Comparison of ENCODE assay signal across 9 mouse cellular contexts in genomic region chr11:113971609-113972516, GRCm38 (mm10).
A peak's percentile ranks its signal among the peaks of the same experiment; 100 is the strongest.
DNase-seq lines count a peak whose midpoint lies in the region; ATAC-seq and TF ChIP-seq lines count a peak whose summit lies in the region.
"Had no signal": no experiment of that assay in that cellular context is flagged by ENCODE, and none has a peak within 500 bp of the region (broad histone marks: within the 10 kb centered on the region; RNA-seq: fewer than 3 reads in every experiment).

No protein-coding gene starts in this region.

- peaks cover 15% of the 10 kb centered on the region; the same call in 1 of the 2 replicates for H3K9me3 ChIP-seq in kidney, postnatal 0 days (replicated peaks; ENCODE audit: low read length)

- no peak overlapping the region for H3K9ac ChIP-seq in kidney, postnatal 0 days (ENCODE audit: low read depth, low read length)
- H3K9ac ChIP-seq: embryonic facial prominence, embryonic 12.5 days had no signal

- no peaks in the 10 kb centered on the region for H3K27me3 ChIP-seq in kidney, postnatal 0 days (ENCODE audit: insufficient read depth, low read length)
- H3K27me3 ChIP-seq: embryonic facial prominence, embryonic 12.5 days had no signal

- H3K4me3 ChIP-seq in kidney, postnatal 0 days (replicated peaks; ENCODE audit: low read depth, low read length) = no peak overlapping the region
- H3K4me3 ChIP-seq: embryonic facial prominence, embryonic 12.5 days had no signal

- no peak for TF ChIP-seq CTCF in kidney, postnatal 0 days (IDR thresholded peaks at IDR 0.05; ENCODE audit: low read depth)

- no peak overlapping the region for H3K4me2 ChIP-seq in kidney, postnatal 0 days (ENCODE audit: low read length)
- H3K4me2 ChIP-seq: embryonic facial prominence, embryonic 12.5 days had no signal

- no peak overlapping the region for H3K27ac ChIP-seq in kidney, postnatal 0 days
- H3K27ac ChIP-seq: embryonic facial prominence, embryonic 12.5 days had no signal

- no peaks in the 10 kb centered on the region for H3K4me1 ChIP-seq in kidney, postnatal 0 days (replicated peaks; ENCODE audit: insufficient read depth, low read length)
- H3K4me1 ChIP-seq: embryonic facial prominence, embryonic 12.5 days had no signal

- peak; percentile 33; the same call in 1 of the 2 replicates for ATAC-seq in kidney, postnatal 0 days (replicated peaks; ENCODE audit: low FRiP score, low read depth)

- 83% methylated on average over 19 of the region's 19 CpGs for WGBS in kidney, postnatal 0 days

- no peaks in the 10 kb centered on the region for H3K36me3 ChIP-seq in kidney, postnatal 0 days (ENCODE audit: insufficient read depth, low read length)
- H3K36me3 ChIP-seq: embryonic facial prominence, embryonic 12.5 days had no signal

- no peak for DNase-seq in kidney, postnatal 0 days (ENCODE audit: low spot score)
- DNase-seq in kidney, postnatal 25 days = no peak
- DNase-seq in frontal cortex, postnatal 14 days (ENCODE audit: low spot score in 2 of 2) = peak; percentile 54 to 57
- DNase-seq in left cerebral cortex, adult 18-20 months (ENCODE audit: low spot score in 2 of 2) = peak; percentile 60 to 75
- DNase-seq in right cerebral cortex, adult 2 months (ENCODE audit: low spot score in 2 of 2) = peak; percentile 82 to 83
- no peak for DNase-seq in adrenal gland, adult (ENCODE audit: inconsistent age in 2 of 2, low spot score in 1 of 2)
- no peak for DNase-seq in embryo, embryonic 10 days (ENCODE audit: low spot score)
- no peak for DNase-seq in lung, postnatal 4 days

Comparison
In these comparisons a context has a peak if more than half of its experiments do, and no peak if none do; other contexts are left out.
1. DNase-seq: peak in frontal cortex, postnatal 14 days (2 of 2), left cerebral cortex, adult 18-20 months (2 of 2) and right cerebral cortex, adult 2 months (2 of 2); none in kidney, postnatal 0 days (single experiment), kidney, postnatal 25 days (0 of 2), adrenal gland, adult (0 of 2), embryo, embryonic 10 days (single experiment) and lung, postnatal 4 days (0 of 2).